Mouse (Mus musculus) hindbrain, embryonic 13.5 days (tissue): Measurements from ENCODE around the gene Entr1. TPM values are rescaled to one million over a fixed set of nuclear protein-coding genes. Genes with fewer than 3 reads are reported as not detected.

Experiments
- ATAC-seq: fragments of 200-750 bp; cut with Nextera tagmentation; 2 replicates; pipeline ENCODE4 v1.8.0; 2017; ENCODE audit warnings: moderate TSS enrichment; ENCODE audit not compliant: low FRiP score
- H3K27ac ChIP-seq: fragments of 300-500 bp; sonication (generic); 2 replicates; pipeline ENCODE4 v1.5.1; 2015; ENCODE audit warnings: inconsistent platforms, mild to moderate bottlenecking, moderate library complexity
- H3K27me3 ChIP-seq: fragments of 300-500 bp; sonication (generic); 2 replicates; pipeline ENCODE4 v1.6.1; 2015; ENCODE audit warnings: mild to moderate bottlenecking, inconsistent platforms
- H3K36me3 ChIP-seq: fragments of 300-500 bp; sonication (generic); 2 replicates; pipeline ENCODE4 v1.6.1; 2015; ENCODE audit warnings: mild to moderate bottlenecking, inconsistent platforms
- H3K4me1 ChIP-seq: fragments of 300-500 bp; sonication (generic); replicated peaks from 2 replicates; pipeline ENCODE4 v1.6.1; 2015; ENCODE audit warnings: inconsistent platforms
- H3K4me2 ChIP-seq: fragments of 300-500 bp; sonication (generic); 2 replicates; pipeline ENCODE4 v1.6.1; 2015; ENCODE audit warnings: inconsistent platforms, mild to moderate bottlenecking, moderate library complexity
- H3K4me3 ChIP-seq: fragments of 300-500 bp; sonication (generic); 2 replicates; pipeline ENCODE4 v1.5.1; 2015; ENCODE audit warnings: mild to moderate bottlenecking, inconsistent platforms
- H3K9ac ChIP-seq: fragments of 300-500 bp; sonication (generic); 2 replicates; pipeline ENCODE4 v1.6.1; 2015; ENCODE audit warnings: mild to moderate bottlenecking, inconsistent platforms
- H3K9me3 ChIP-seq: fragments of 300-500 bp; sonication (generic); 2 replicates; pipeline ENCODE4 v1.6.1; 2016; ENCODE audit warnings: inconsistent platforms
- WGBS: fragments of 180-500 bp; shearing (Covaris S2); methylation state at CpG from one replicate; pipeline ENCODE4 v1.1.7; 2015; 5-methylcytosine and 5-hydroxymethylcytosine counted together
- polyA plus RNA-seq: library from polyadenylated mRNA; unstranded; fragments of >200 nt; fragmentation: Nextera tagmentation; extraction: Ambion mirVana; gene quantifications from 2 replicates; pipeline ENCODE4 v1.2.1, GENCODE M21; 2015

Entr1 gene
- polyA plus RNA-seq, 1 experiment from 2014 or later: 162 TPM

DNA sequence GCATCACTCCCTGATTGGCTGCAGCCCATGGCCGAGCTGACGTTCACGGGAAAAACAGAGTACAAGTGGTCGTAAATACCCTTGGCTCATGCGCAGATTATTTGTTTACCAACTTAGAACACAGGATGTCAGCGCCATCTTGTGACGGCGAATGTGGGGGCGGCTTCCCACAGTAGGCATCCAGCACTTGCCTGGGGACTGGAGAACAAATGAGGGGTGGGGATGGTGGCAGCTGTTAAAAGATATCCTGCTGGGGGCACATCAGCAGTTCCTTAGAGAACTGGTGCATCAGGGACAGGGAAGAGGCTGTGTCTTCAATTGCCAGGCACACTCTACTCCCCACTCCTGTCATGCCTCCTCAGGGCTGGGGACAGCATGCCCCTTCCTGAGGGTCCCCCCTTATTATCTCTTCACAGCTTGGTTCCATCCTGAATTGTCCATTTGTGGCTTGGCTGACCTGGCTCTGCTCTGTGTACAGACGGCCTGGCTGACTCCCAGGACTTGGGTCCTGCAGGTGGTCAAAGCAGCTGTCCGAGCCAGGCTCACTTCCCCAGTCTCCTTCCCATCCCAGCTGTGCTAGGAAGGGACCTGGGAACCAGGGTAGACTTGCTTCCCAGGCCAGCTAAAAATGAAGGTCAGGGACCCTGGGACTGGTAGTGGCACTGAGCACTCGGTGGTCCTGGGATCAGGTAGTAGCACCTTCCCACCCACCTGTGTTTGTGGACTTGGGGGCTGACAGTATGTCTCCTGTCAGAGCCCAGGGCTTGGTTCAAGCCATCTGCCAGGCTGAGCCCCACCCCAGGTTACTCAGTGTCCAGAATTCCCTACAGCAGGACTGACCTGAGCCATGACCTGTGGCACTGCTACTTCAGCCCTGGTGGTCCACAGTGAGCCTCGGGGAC is 50.6 kb downstream of the Entr1 start:
- H3K4me3 ChIP-seq: no peak overlapping the region
- H3K4me2 ChIP-seq: no peak overlapping the region
- 74% methylated on average over 9 of the region's 13 CpGs for WGBS
- H3K9ac ChIP-seq: no peak overlapping the region
- H3K4me1 ChIP-seq: no peaks in the 10 kb centered on the region
- no peaks in the 10 kb centered on the region for H3K27me3 ChIP-seq
- ATAC-seq: 0 out of 2 replicates have a peak, but pooled peaks have one; percentile 28
- H3K27ac ChIP-seq: no peak overlapping the region
- no peaks in the 10 kb centered on the region for H3K9me3 ChIP-seq
- H3K36me3 ChIP-seq: peaks cover 53% of the 10 kb centered on the region

Other genes starting within 250 kb of the Entr1 start
- gene Lhx3, start 181.0 kb downstream of the Entr1 start, polyA plus RNA-seq: 5.2 and 15.4 TPM in 2 replicates
- 13.2 and 13.9 TPM in 2 replicates for gene Qsox2, start 151.8 kb downstream of the Entr1 start, polyA plus RNA-seq
- gene Ccdc187, start 94.8 kb downstream of the Entr1 start, polyA plus RNA-seq: 0.18 and 0.23 TPM in 2 replicates
- gene Gpsm1, start 73.8 kb downstream of the Entr1 start, polyA plus RNA-seq: 149 and 165 TPM in 2 replicates
- 29.0 and 29.6 TPM in 2 replicates for gene Dnlz, start 37.2 kb downstream of the Entr1 start, polyA plus RNA-seq
- 1.3 and 1.6 TPM in 2 replicates for gene Card9, start 28.4 kb downstream of the Entr1 start, polyA plus RNA-seq
- gene Snapc4, start 8.7 kb downstream of the Entr1 start, polyA plus RNA-seq: 27.8 and 35.2 TPM in 2 replicates
- gene Pmpca, start within 50 bp of the Entr1 start, polyA plus RNA-seq: 94.3 and 95.6 TPM in 2 replicates
- 24.9 and 27.0 TPM in 2 replicates for gene Inpp5e, start 19.9 kb upstream of the Entr1 start, polyA plus RNA-seq
- gene Sec16a, start 55.9 kb upstream of the Entr1 start, polyA plus RNA-seq: 18.3 and 18.5 TPM in 2 replicates
- gene Notch1, start 127.3 kb upstream of the Entr1 start, polyA plus RNA-seq: 17.5 and 19.2 TPM in 2 replicates
- 72.2 and 78.9 TPM in 2 replicates for gene Egfl7, start 190.7 kb upstream of the Entr1 start, polyA plus RNA-seq
- not detected in 2 replicates for gene Gm20532, start 197.3 kb upstream of the Entr1 start, polyA plus RNA-seq
- 6.8 and 7.0 TPM in 2 replicates for gene Agpat2, start 215.1 kb upstream of the Entr1 start, polyA plus RNA-seq
- 109 and 117 TPM in 2 replicates for gene Fam69b, start 239.1 kb upstream of the Entr1 start, polyA plus RNA-seq